Mouse (Mus musculus) neural tube, embryonic 11.5 days (tissue): ENCODE measurements around the gene Ric8b. TPM values are rescaled to one million over a fixed set of nuclear protein-coding genes. Genes with fewer than 3 reads are reported as not detected.
A peak's percentile ranks its signal among the peaks of the same experiment; 100 is the strongest.

Experiments used
- ATAC-seq: fragments of 200-750 bp; cut with Nextera tagmentation; 2 replicates; pipeline ENCODE4 v1.8.0; 2017; ENCODE audit warnings: moderate number of reproducible peaks, mild to moderate bottlenecking, moderate TSS enrichment, moderate library complexity; ENCODE audit not compliant: insufficient read depth, low FRiP score, low TSS enrichment
- DNase-seq: peaks from one replicate; pipeline ENCODE4 v3.0.0-alpha.2; 2015; ENCODE audit warnings: low spot score
- H3K27ac ChIP-seq: fragments of 300-500 bp; sonication (generic); 2 replicates; pipeline ENCODE4 v1.5.1; 2014; ENCODE audit warnings: low read depth, mild to moderate bottlenecking, low read length
- H3K27me3 ChIP-seq: fragments of 300-500 bp; sonication (generic); 2 replicates; pipeline ENCODE4 v1.6.1; 2014; ENCODE audit warnings: mild to moderate bottlenecking, low read length, mixed read lengths; ENCODE audit not compliant: control insufficient read depth, insufficient read depth
- H3K36me3 ChIP-seq: fragments of 300-500 bp; sonication (generic); 2 replicates; pipeline ENCODE4 v1.6.1; 2014; ENCODE audit warnings: mild to moderate bottlenecking, low read length, moderate library complexity, mixed read lengths; ENCODE audit not compliant: control insufficient read depth, insufficient read depth
- H3K4me1 ChIP-seq: fragments of 300-500 bp; sonication (generic); 2 replicates; pipeline ENCODE4 v1.6.1; 2014; ENCODE audit warnings: low read length, mixed read lengths; ENCODE audit not compliant: control insufficient read depth, insufficient read depth
- H3K4me2 ChIP-seq: fragments of 300-500 bp; sonication (generic); 2 replicates; pipeline ENCODE4 v1.6.1; 2014; ENCODE audit warnings: low read depth, mild to moderate bottlenecking, moderate library complexity
- H3K4me3 ChIP-seq: fragments of 300-500 bp; sonication (generic); 2 replicates; pipeline ENCODE4 v1.5.1; 2014; ENCODE audit warnings: low read depth, low read length
- H3K9ac ChIP-seq: fragments of 300-500 bp; sonication (generic); 2 replicates; pipeline ENCODE4 v1.6.1; 2014; ENCODE audit warnings: mild to moderate bottlenecking, low read length
- H3K9me3 ChIP-seq: fragments of 300-500 bp; sonication (generic); 2 replicates; pipeline ENCODE4 v1.6.1; 2016; ENCODE audit warnings: low read length; ENCODE audit not compliant: control insufficient read depth
- WGBS: fragments of 180-500 bp; shearing (Covaris S2); extraction: QIAGEN DNeasy Blood & Tissue Kit; methylation state at CpG from one replicate; pipeline ENCODE4 v1.1.7; 2014; 5-methylcytosine and 5-hydroxymethylcytosine counted together
- polyA plus RNA-seq: library from polyadenylated mRNA; unstranded; fragments of >200 nt; fragmentation: Nextera tagmentation; extraction: Ambion mirVana; gene quantifications from 2 replicates; pipeline ENCODE4 v1.2.1, GENCODE M21; 2014

The Ric8b gene
- polyA plus RNA-seq, 1 experiment from 2014 or later: 31.7 TPM

DNA sequence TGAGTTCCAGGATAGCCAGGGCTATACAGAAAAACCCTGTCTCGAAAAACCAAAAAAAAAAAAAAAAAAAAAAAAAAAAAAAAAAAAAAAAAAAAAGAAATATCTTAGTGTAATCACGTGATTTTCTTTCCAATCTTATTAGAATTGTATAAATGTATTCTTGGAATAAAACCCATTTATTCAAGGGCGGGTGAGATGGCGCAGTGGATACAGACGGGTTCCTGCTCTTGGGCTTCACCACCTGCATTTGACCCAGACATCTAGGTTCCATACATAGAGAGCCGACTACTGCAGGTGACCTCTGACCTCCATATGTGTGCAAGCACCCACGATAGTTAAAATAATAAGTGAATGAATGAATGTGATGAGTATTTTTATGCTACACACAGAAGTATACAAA is 65.3 kb downstream of the Ric8b start:
- no peaks in the 10 kb centered on the region for H3K9me3 ChIP-seq
- 86% methylated on average over 6 of the region's 7 CpGs for WGBS
- peaks cover 4% of the 10 kb centered on the region; the same call in 1 of the 2 replicates for H3K36me3 ChIP-seq
- no peak overlapping the region for H3K4me2 ChIP-seq
- no peak overlapping the region for H3K27ac ChIP-seq
- H3K27me3 ChIP-seq: no peaks in the 10 kb centered on the region
- H3K4me3 ChIP-seq: no peak overlapping the region
- no peak overlapping the region for H3K9ac ChIP-seq
- no peaks in the 10 kb centered on the region; the same call in 1 of the 2 replicates for H3K4me1 ChIP-seq
- DNase-seq (no peak), ATAC-seq (no peak)

DNA sequence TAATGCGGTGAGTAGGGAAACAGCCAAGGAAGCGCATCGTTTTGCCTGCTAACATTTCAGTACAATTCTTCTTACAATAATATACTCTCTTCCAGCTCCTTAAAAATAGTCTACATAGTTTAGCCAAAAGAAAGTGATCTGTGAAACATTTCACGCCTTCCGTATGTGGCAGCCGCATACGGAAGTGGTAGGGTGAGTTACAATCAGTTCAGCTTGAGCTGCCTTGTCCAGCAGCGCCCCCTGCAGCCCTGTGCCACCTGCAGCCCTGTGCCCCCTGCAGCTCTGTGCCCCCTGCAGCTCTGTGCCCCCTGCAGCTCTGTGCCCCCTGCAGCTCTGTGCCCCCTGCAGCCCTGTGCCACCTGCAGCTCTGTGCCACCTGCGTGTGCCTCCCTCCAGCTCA is 68.5 kb downstream of the Ric8b start:
- Histone ChIP-seq H3K4me2 (no peak overlapping the region), H3K27me3 (no peaks in the 10 kb centered on the region), H3K27ac (no peak overlapping the region), H3K4me1 (no peaks in the 10 kb centered on the region; the same call in 1 of the 2 replicates), H3K4me3 (no peak overlapping the region), H3K9ac (no peak overlapping the region), H3K9me3 (no peaks in the 10 kb centered on the region), H3K36me3 (0 out of 2 replicates have a peak, but pooled peaks cover 4% of the 10 kb centered on the region)
- ATAC-seq (no peak), DNase-seq (peak; percentile 33)
- WGBS: 79% methylated on average over 9 of the region's 9 CpGs

DNA sequence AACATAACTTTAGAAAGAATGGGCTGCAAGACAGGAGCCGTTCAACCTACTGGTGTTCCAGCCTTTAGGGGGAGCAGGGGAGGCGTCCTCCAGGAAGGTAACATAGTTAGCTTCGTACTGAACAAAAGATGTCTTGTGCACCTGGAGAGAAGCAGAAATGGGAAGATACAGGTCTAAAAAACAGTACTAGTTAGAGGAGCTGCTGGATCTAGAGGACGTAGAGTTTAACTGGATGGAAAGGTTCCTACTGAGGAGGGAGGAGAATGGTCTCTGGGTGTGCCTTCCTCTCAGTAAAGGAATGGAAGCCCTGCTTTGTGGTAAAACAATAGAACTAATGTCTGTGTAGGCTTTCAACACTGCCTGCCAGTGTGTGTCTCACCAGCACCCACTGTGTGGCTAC is 70.2 kb downstream of the Ric8b start:
- Histone ChIP-seq H3K27ac (no peak overlapping the region), H3K4me3 (no peak overlapping the region)
- no peak for DNase-seq

DNA sequence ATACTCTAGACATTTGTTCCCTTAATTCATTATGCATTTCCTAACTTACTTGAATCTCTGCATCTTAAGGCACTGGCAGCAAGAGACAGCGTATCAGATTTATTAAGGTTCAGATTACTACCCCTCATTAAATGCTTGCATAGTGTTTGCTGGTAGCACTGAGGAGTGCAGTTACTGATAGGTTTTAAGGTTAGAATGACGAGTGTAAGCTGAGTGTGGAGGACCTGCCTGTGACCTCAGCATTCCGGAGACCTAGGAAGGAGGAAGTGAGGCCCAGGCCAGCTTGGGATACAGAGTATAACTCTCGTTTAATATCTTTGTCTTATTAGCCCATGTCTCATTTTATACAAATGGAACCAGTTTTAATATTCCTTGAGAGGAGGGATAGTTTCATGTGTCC is 71.2 kb downstream of the Ric8b start:
- H3K27ac ChIP-seq: no peak overlapping the region
- H3K4me3 ChIP-seq: no peak overlapping the region
- H3K4me1 ChIP-seq: no peaks in the 10 kb centered on the region; the same call in 1 of the 2 replicates
- no peaks in the 10 kb centered on the region for H3K9me3 ChIP-seq
- no peaks in the 10 kb centered on the region for H3K27me3 ChIP-seq
- H3K9ac ChIP-seq: no peak overlapping the region
- WGBS: 79% methylated on average over 4 of the region's 4 CpGs
- no peaks in the 10 kb centered on the region for H3K36me3 ChIP-seq
- ATAC-seq (no peak), DNase-seq (no peak)
- H3K4me2 ChIP-seq: no peak overlapping the region

More for the DNA sequence above, 70.2 kb downstream of the Ric8b start:
- Histone ChIP-seq H3K4me1 (no peaks in the 10 kb centered on the region; the same call in 1 of the 2 replicates), H3K27me3 (no peaks in the 10 kb centered on the region), H3K36me3 (0 out of 2 replicates have a peak, but pooled peaks cover 2% of the 10 kb centered on the region), H3K9ac (no peak overlapping the region), H3K4me2 (no peak overlapping the region), H3K9me3 (no peaks in the 10 kb centered on the region)
- ATAC-seq: no peak
- 85% methylated on average over 4 of the region's 4 CpGs for WGBS

DNA sequence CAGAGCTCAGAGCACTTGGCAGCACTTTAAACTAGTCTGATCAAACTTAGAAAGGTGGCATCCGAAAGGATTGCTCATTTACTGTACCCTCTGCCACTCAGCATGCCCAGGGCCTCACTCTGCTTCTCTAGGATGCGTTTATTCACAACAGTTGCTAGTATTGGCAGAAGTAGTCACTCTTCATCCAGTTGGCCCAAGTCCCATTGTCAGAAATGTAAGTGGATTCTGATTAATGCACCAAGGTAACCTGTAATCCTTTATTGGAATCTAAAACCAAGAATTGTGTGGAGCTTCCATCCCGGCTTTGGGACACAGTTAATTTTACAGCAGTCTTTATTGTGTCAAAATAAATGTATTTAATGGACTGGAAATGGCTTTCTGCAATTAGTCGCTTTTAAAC is 76.9 kb downstream of the Ric8b start:
- no peak overlapping the region for H3K4me2 ChIP-seq
- H3K9me3 ChIP-seq: no peaks in the 10 kb centered on the region
- 78% methylated on average over 4 of the region's 4 CpGs for WGBS
- DNase-seq (no peak), ATAC-seq (no peak)
- no peak overlapping the region for H3K27ac ChIP-seq
- no peaks in the 10 kb centered on the region for H3K36me3 ChIP-seq
- H3K4me3 ChIP-seq: no peak overlapping the region
- no peaks in the 10 kb centered on the region for H3K4me1 ChIP-seq
- H3K27me3 ChIP-seq: no peaks in the 10 kb centered on the region
- H3K9ac ChIP-seq: no peak overlapping the region

DNA sequence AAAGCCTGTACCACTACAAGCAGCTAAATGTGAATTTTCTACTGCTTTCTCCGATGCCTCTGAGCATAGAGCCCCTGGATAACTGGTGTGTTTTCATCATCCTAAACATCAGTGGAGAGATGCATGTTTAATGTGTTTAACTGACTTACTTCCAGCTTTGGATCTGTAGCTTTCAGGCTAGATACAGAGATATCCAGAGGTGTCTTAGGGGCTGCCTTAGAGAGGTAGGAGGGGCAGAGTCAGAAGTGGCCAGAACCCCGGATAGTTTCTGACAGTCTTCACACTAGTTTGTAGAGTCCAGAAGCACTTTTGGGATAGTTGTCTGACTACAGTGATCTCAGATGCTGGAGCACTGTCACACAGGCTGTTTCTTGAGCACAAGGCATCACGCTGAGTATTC is 77.6 kb downstream of the Ric8b start:
- Histone ChIP-seq H3K36me3 (no peaks in the 10 kb centered on the region), H3K9me3 (no peaks in the 10 kb centered on the region), H3K4me1 (no peaks in the 10 kb centered on the region), H3K4me3 (no peak overlapping the region), H3K4me2 (no peak overlapping the region), H3K27ac (no peak overlapping the region), H3K9ac (no peak overlapping the region), H3K27me3 (no peaks in the 10 kb centered on the region)
- no peak for DNase-seq
- no peak for ATAC-seq
- 94% methylated on average over 3 of the region's 3 CpGs for WGBS

DNA sequence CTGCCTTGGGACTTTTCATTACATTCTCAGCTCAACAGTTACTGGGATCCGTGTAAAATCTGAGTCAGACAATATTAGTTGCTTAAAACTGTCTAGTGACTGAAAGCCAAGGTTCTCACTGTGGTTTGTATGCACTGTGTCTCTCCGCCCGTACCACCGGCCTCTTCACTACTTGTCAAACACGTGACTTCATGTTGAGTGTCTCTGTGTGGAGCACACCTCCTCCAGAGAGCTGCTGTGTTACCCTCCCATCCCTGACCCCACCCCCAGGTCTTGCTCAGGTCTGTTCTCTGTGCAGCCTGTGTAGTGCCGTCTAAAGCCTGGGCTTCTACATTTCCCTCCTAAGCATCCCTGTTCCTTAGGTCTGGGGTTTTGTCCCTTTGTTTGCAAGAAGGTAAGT is 79.0 kb downstream of the Ric8b start:
- Histone ChIP-seq H3K9ac (no peak overlapping the region), H3K36me3 (no peaks in the 10 kb centered on the region), H3K4me1 (no peaks in the 10 kb centered on the region), H3K4me2 (no peak overlapping the region), H3K4me3 (no peak overlapping the region), H3K9me3 (no peaks in the 10 kb centered on the region), H3K27ac (no peak overlapping the region), H3K27me3 (no peaks in the 10 kb centered on the region)
- 84% methylated on average over 6 of the region's 6 CpGs for WGBS
- DNase-seq (no peak), ATAC-seq (no peak)

DNA sequence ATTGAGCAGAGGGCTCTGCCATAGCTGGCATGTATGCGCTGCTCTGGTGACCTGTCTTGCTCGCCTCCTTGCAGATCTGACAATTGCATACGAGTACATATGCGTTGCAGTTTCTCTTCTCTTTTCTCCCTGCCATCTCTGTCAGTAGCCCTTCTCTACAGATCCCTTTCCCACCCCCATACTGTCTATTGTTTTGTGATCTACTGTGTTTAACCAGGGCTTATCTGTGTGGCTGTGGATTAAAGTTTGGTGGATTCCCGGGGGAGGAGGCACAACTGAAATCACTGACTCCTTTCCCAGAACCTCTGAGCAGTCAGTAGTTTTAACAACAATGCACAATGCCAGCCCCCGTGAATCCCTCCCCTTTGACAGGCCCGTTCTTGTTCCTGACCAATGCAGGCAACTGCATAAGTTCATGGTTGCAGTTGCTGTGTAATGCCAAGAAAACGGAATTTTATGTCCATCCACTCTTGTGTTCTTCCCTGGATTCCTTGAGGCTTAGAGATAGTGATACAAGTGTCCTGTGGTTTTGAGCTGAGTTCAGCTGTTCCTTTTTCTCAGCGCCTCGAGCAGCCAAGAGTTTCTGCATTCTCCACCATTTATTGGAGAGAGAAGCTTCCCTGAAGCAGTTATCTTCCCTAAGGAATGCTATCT is 80.3 kb downstream of the Ric8b start:
- H3K4me2 ChIP-seq: no peak overlapping the region
- H3K9me3 ChIP-seq: no peaks in the 10 kb centered on the region
- 0 out of 2 replicates have a peak overlapping the region, but pooled peaks have one; percentile 8 for H3K27ac ChIP-seq
- no peaks in the 10 kb centered on the region for H3K27me3 ChIP-seq
- no peak overlapping the region for H3K9ac ChIP-seq
- no peaks in the 10 kb centered on the region for H3K4me1 ChIP-seq
- DNase-seq: no peak
- H3K4me3 ChIP-seq: no peak overlapping the region
- no peaks in the 10 kb centered on the region for H3K36me3 ChIP-seq
- no peak for ATAC-seq
- WGBS: 78% methylated on average over 10 of the region's 10 CpGs

DNA sequence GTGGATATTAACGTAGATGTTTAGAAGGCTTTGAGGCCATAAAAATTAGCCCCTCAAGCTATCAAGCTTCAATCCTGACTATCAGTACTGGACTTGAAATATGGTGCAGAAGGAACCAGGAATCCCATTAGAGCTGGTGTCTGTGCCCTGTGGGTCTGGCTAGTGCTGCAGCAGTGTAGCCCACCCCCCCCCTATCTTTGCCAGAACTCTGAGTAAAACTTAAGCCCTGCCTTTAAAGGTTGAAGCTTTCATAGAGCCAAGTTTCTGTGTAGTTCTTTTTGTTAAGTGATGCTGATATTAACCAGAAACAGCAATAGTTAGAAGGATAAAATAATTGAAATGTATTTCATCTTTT is 80.8 kb downstream of the Ric8b start:
- DNase-seq (no peak), ATAC-seq (no peak)
- 67% methylated on average over 1 of the region's 1 CpGs for WGBS
- H3K27ac ChIP-seq: no peak overlapping the region
- H3K4me3 ChIP-seq: no peak overlapping the region
- no peaks in the 10 kb centered on the region for H3K9me3 ChIP-seq
- no peak overlapping the region for H3K9ac ChIP-seq
- no peaks in the 10 kb centered on the region for H3K36me3 ChIP-seq
- no peak overlapping the region for H3K4me2 ChIP-seq
- H3K4me1 ChIP-seq: no peaks in the 10 kb centered on the region
- no peaks in the 10 kb centered on the region for H3K27me3 ChIP-seq
